Mouse (Mus musculus) testis, adult 2 months (tissue): ENCODE results near the gene Tmem176a. TPM values are rescaled to one million over a fixed set of nuclear protein-coding genes. Genes with fewer than 3 reads are reported as not detected.
A peak's percentile ranks its signal among the peaks of the same experiment; 100 is the strongest.

Experiments used
- H3K27ac ChIP-seq: fragments of 200-500 bp; 2 replicates; pipeline ENCODE4 v1.5.1; 2012; ENCODE audit warnings: low read depth, low read length; ENCODE audit not compliant: control insufficient read depth, insufficient read depth
- H3K27me3 ChIP-seq: fragments of 200-500 bp; 2 replicates; pipeline ENCODE4 v1.6.1; 2012; ENCODE audit warnings: mild to moderate bottlenecking, low read length, moderate library complexity; ENCODE audit not compliant: control insufficient read depth, insufficient read depth
- H3K36me3 ChIP-seq: fragments of 200-500 bp; 2 replicates; pipeline ENCODE4 v1.6.1; 2012; ENCODE audit warnings: mild to moderate bottlenecking, low read length; ENCODE audit not compliant: control insufficient read depth, insufficient read depth
- H3K4me1 ChIP-seq: fragments of 200-500 bp; 2 replicates; pipeline ENCODE4 v1.6.1; 2012; ENCODE audit warnings: low read length; ENCODE audit not compliant: control insufficient read depth, insufficient read depth
- H3K4me3 ChIP-seq: fragments of 200-500 bp; 2 replicates; pipeline ENCODE4 v1.5.1; 2012; ENCODE audit warnings: low read depth, mild to moderate bottlenecking, low read length, moderate library complexity, mixed read lengths; ENCODE audit not compliant: control insufficient read depth
- CTCF ChIP-seq: fragments of 200-500 bp; IDR thresholded peaks from 2 replicates; pipeline ENCODE4 v1.5.1; 2012; ENCODE audit warnings: low read depth, mild to moderate bottlenecking, inconsistent platforms, low read length, moderate library complexity; ENCODE audit not compliant: control insufficient read depth, insufficient read depth, insufficient replicate concordance
- POLR2A ChIP-seq: fragments of 200-500 bp; IDR thresholded peaks from 2 replicates; pipeline ENCODE4 v1.6.1; 2012; ENCODE audit warnings: low read depth, mild to moderate bottlenecking, inconsistent platforms, low read length, moderate library complexity; ENCODE audit not compliant: control insufficient read depth
- polyA plus RNA-seq: library from polyadenylated mRNA; depleted of rRNA; stranded (reverse); fragments of >200 nt; gene quantifications from 2 replicates; pipeline ENCODE4 v1.2.3, GENCODE M21; 2012

Gene Tmem176a
- polyA plus RNA-seq, 1 experiment = 18.5 TPM

DNA sequence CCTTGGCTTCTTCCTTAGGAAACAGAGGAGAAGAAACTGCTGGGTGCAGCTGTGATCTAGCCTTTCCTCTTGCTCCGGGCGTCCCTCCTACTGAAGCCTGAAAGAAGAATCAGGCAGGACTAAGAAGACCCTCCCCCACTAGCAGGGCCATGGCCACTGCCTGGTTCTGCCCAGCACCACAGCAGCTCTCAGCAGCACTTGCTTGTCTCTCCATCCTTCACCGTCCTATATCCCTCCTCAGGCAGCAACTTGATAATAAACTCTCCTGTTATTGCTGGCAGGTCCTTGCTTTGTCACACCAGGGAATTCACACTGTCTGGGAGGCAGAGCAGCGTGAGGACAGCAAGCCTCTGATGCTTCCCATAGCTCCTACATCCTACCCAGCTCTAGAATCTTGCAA is 4.4 kb downstream of the Tmem176a start:
- H3K27me3 ChIP-seq = no peaks in the 10 kb centered on the region
- no peak overlapping the region for H3K27ac ChIP-seq
- no peaks in the 10 kb centered on the region for H3K36me3 ChIP-seq
- H3K4me3 ChIP-seq = no peak overlapping the region
- TF ChIP-seq CTCF (no peak), POLR2A (no peak)
- no peaks in the 10 kb centered on the region for H3K4me1 ChIP-seq

GRCm38 (mm10) chr6:48851820-48852491 is 11.2 kb downstream of the Tmem176a start:
- peak overlapping the region; percentile 47 for H3K4me3 ChIP-seq
- no peaks in the 10 kb centered on the region for H3K36me3 ChIP-seq
- peaks cover 4% of the 10 kb centered on the region for H3K4me1 ChIP-seq
- no peak for TF ChIP-seq CTCF
- no peak for TF ChIP-seq POLR2A
- H3K27me3 ChIP-seq = no peaks in the 10 kb centered on the region
- peak overlapping the region; percentile 49; the same call in 1 of the 2 replicates for H3K27ac ChIP-seq

DNA sequence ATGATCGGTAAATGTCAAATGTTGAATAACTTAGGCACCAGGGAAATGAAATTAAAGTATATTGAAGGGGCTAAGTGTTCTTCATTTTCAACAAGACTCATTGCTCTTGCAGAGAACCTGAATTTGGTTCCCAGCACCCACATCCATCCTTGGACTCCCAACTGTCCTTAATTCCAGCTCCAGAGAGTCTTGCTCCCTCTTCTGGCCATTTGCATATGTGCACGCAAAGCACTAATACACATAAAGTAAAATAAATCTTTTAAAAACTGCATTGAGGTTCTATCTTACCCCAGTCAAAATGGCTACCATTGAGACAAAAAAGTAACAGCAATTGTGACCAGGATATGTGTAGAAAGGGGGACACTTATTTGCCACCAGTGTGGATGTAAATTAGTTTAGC is 13.4 kb downstream of the Tmem176a start:
- Histone ChIP-seq H3K27me3 (no peaks in the 10 kb centered on the region), H3K27ac (no peak overlapping the region), H3K36me3 (no peaks in the 10 kb centered on the region), H3K4me1 (peaks cover 4% of the 10 kb centered on the region), H3K4me3 (no peak overlapping the region)
- TF ChIP-seq CTCF (no peak), POLR2A (no peak)

DNA sequence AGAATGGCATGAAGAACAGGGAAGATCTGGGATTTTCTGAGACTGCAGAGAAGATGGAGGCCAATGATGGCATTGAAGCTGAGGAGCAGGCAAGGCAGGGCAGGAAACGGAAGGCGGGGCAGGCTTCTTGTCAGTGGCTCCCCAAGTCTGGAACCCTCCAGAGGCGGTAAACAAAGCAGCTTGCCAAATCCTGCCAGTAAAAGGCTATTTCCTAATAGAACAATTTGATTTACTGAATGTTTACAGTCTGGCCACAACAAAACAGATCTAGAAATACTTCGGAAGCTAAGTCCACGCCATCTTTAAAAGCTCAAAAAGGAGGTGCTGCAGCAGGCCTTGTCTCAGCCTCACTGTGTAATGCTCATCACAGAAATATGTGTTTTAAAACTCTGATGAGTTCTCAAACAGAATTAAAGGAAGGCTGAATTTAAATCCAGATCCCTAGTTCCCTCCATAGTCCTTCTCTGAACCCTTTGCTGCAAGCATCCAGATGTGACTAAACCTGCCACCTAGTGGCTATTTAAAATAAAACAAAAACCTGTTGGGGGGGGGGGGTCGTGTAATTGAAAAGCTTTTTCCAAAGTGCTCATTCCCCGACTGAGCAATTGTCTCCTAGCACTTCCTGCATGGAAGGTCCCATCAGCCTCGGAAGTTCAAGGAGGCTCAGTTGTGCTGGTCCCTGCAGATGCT is 17.0 kb downstream of the Tmem176a start:
- H3K36me3 ChIP-seq = no peaks in the 10 kb centered on the region
- peaks cover 3% of the 10 kb centered on the region; the same call in 1 of the 2 replicates for H3K4me1 ChIP-seq
- H3K4me3 ChIP-seq = no peak overlapping the region
- no peaks in the 10 kb centered on the region for H3K27me3 ChIP-seq
- TF ChIP-seq CTCF = no peak
- H3K27ac ChIP-seq = no peak overlapping the region

DNA sequence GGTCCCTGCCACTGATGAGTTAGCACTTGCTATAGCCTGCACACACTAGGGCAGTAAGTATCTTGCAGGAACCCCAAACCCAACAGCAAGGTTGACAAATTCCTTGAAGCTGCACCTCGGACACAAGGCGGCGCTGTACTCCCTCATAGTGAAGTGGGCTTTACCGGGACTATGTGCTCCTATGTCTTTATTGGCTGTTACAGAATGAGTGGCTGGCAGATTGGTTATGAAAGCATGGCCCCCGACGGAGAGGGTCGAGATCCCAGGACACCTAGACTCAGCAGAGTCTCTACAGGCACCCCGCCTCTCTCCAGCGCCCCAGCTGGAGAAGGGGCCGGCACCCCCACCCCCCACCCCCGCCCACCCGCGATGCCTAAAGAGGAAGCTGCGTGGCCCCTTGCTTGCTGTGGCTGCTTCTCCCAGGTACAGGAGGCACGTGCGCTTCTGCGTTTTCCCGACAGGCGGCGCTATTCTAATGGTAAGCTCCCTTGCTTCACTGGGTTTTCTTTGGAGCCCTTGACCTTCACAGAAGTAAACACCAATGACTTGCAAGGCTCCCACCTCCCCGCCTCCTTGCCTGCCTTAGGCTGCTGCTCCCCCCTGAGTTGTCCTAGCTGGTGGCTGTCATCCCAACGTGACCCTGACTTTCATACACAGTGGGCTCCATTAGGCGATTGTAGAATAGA is 19.6 kb downstream of the Tmem176a start:
- Histone ChIP-seq H3K27me3 (no peaks in the 10 kb centered on the region), H3K4me1 (peaks cover 3% of the 10 kb centered on the region; the same call in 1 of the 2 replicates)

GRCm38 (mm10) chr6:48860851-48861250 is 20.1 kb downstream of the Tmem176a start:
- Histone ChIP-seq H3K27me3 (no peaks in the 10 kb centered on the region), H3K4me1 (peaks cover 3% of the 10 kb centered on the region; the same call in 1 of the 2 replicates), H3K27ac (no peak overlapping the region), H3K36me3 (no peaks in the 10 kb centered on the region), H3K4me3 (no peak overlapping the region)
- TF ChIP-seq POLR2A (no peak), CTCF (no peak)

More for the DNA sequence above, 19.6 kb downstream of the Tmem176a start:
- Histone ChIP-seq H3K4me3 (no peak overlapping the region), H3K27ac (no peak overlapping the region), H3K36me3 (no peaks in the 10 kb centered on the region)
- peak; percentile 85; the same call in 1 of the 2 replicates for TF ChIP-seq CTCF
- no peak for TF ChIP-seq POLR2A
